Mouse (Mus musculus): ENCODE measurements at regions not wholly inside any gene's neighbourhood (a gene's known extent, or its start where the extent isn't known, plus 50 kb on each side); places are given as distances from the start of the nearest gene placed in this dataset.

DNA sequence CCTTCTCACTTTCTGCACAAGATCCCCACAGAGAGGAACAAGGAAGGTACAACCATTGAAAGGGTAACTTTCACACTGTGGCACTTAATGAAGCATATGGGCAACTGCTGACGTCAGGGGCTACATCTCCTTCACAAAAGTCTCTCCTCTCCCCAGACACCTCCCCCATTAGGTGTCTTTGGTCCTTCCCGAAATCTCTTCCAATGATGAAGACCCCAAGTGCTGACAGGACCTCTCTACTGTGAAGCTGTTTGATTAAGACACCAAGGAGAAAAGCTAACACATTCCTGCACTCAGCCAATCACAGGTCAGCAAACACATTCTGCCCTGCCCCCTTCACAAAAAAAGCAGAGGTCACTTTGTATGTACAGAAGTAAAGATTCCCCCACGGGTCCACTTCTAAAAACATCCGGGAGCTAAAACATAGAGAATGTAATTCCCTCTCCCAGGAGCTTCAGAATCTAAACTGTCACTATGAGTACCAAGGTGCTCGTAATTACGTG, 72.3 kb upstream of the Tln2 start:
- peaks cover 21% of the 10 kb centered on the region for H3K4me1 ChIP-seq (ENCODE audit: insufficient read depth, low read length)
- peak overlapping the region; percentile 99 for H3K4me2 ChIP-seq (replicated peaks; ENCODE audit: low read depth, low read length)
- no peak for ATAC-seq (ENCODE audit: low FRiP score, low TSS enrichment)
- H3K9ac ChIP-seq (replicated peaks; ENCODE audit: low read length) = peak overlapping the region; percentile 89
- 9% methylated on average over 6 of the region's 6 CpGs for WGBS
- H3K9me3 ChIP-seq (ENCODE audit: low read length) = no peaks in the 10 kb centered on the region
- H3K27me3 ChIP-seq (ENCODE audit: insufficient read depth, low read length) = peaks cover 25% of the 10 kb centered on the region
- no peak overlapping the region for H3K27ac ChIP-seq (ENCODE audit: low read length)
- peak overlapping the region; percentile 92 for H3K4me3 ChIP-seq (ENCODE audit: low read length)
- no peaks in the 10 kb centered on the region for H3K36me3 ChIP-seq (ENCODE audit: insufficient read depth, low read length)

GRCm38 (mm10) chr9:67632521-67633025, 73.1 kb upstream of the Tln2 start:
- H3K27me3 ChIP-seq (ENCODE audit: insufficient read depth, low read length) = peaks cover 25% of the 10 kb centered on the region
- H3K36me3 ChIP-seq (ENCODE audit: insufficient read depth, low read length) = no peaks in the 10 kb centered on the region
- peaks cover 15% of the 10 kb centered on the region for H3K4me1 ChIP-seq (ENCODE audit: insufficient read depth, low read length)
- no peak overlapping the region for H3K27ac ChIP-seq (ENCODE audit: low read length)
- H3K9ac ChIP-seq (replicated peaks; ENCODE audit: low read length) = peak overlapping the region; percentile 89
- peak overlapping the region; percentile 99 for H3K4me2 ChIP-seq (replicated peaks; ENCODE audit: low read depth, low read length)
- no peaks in the 10 kb centered on the region for H3K9me3 ChIP-seq (ENCODE audit: low read length)
- peak; percentile 73 for ATAC-seq (ENCODE audit: low FRiP score, low TSS enrichment)
- peak overlapping the region; percentile 92 for H3K4me3 ChIP-seq (ENCODE audit: low read length)
- whole genome bisulfite sequencing = under 1% methylated on average over 40 of the region's 40 CpGs

GRCm38 (mm10) chr9:67633026-67633741, 73.7 kb upstream of the Tln2 start:
- ATAC-seq (ENCODE audit: low FRiP score, low TSS enrichment) = peak; percentile 62
- under 1% methylated on average over 49 of the region's 50 CpGs for WGBS
- H3K9ac ChIP-seq (replicated peaks; ENCODE audit: low read length) = peak overlapping the region; percentile 89
- peaks cover 15% of the 10 kb centered on the region for H3K4me1 ChIP-seq (ENCODE audit: insufficient read depth, low read length)
- no peaks in the 10 kb centered on the region for H3K9me3 ChIP-seq (ENCODE audit: low read length)
- peaks cover 25% of the 10 kb centered on the region for H3K27me3 ChIP-seq (ENCODE audit: insufficient read depth, low read length)
- peak overlapping the region; percentile 92 for H3K4me3 ChIP-seq (ENCODE audit: low read length)
- H3K4me2 ChIP-seq (replicated peaks; ENCODE audit: low read depth, low read length) = peak overlapping the region; percentile 99
- H3K36me3 ChIP-seq (ENCODE audit: insufficient read depth, low read length) = no peaks in the 10 kb centered on the region
- peak overlapping the region; percentile 73; the same call in 1 of the 2 replicates for H3K27ac ChIP-seq (ENCODE audit: low read length)

DNA sequence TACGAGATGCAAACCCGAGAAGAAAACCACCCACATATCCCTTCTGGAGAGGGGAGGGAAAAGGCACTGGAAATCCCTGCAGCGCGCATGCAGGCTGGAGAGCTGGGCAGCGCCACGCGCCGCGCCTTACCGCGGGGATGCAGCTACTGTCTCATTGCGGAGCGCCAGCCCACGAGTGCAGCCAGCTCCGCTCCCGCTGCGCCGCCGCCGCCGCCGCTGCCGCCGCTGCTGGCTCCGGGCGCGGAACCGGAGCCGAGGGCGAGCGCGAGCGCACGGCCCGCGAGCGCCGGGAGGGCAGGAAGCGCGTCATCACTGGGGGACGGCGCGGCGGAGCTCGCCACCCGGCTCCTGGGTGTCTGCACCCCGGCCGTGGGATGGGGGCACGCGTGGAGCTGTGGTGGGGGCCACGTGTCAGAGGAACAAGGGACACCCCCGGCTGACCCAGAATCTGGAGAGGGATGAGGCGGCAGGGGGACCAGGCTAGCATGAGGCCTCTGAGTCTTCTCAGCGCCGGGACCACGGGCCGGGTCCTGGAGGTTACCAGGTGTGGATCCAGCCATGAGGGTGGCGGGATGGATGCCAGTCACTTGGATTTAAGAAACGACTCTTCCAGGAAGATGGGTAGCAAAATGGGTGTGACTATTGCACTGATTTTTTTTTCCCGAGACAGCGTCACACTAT, 74.4 kb upstream of the Tln2 start:
- Histone ChIP-seq H3K9ac (replicated peaks; ENCODE audit: low read length) (peak overlapping the region; percentile 89), H3K4me1 (ENCODE audit: insufficient read depth, low read length) (peaks cover 15% of the 10 kb centered on the region), H3K27ac (ENCODE audit: low read length) (peak overlapping the region; percentile 73), H3K27me3 (ENCODE audit: insufficient read depth, low read length) (peaks cover 25% of the 10 kb centered on the region), H3K4me2 (replicated peaks; ENCODE audit: low read depth, low read length) (peak overlapping the region; percentile 99), H3K9me3 (ENCODE audit: low read length) (no peaks in the 10 kb centered on the region), H3K36me3 (ENCODE audit: insufficient read depth, low read length) (no peaks in the 10 kb centered on the region), H3K4me3 (ENCODE audit: low read length) (peak overlapping the region; percentile 92)
- under 1% methylated on average over 55 of the region's 61 CpGs for WGBS
- peak; percentile 83 for ATAC-seq (ENCODE audit: low FRiP score, low TSS enrichment)

- no peaks in the 10 kb centered on the region for H3K4me1 ChIP-seq (ENCODE audit: insufficient read depth, low read length)
- H3K9ac ChIP-seq (replicated peaks; ENCODE audit: low read length) = no peak overlapping the region
- ATAC-seq (ENCODE audit: low FRiP score, low TSS enrichment) = no peak
- H3K27ac ChIP-seq (ENCODE audit: low read length) = no peak overlapping the region
- no peak overlapping the region for H3K4me2 ChIP-seq (replicated peaks; ENCODE audit: low read depth, low read length)
- H3K36me3 ChIP-seq (ENCODE audit: insufficient read depth, low read length) = no peaks in the 10 kb centered on the region
- H3K27me3 ChIP-seq (ENCODE audit: insufficient read depth, low read length) = no peaks in the 10 kb centered on the region; the same call in 1 of the 2 replicates
- WGBS = 94% methylated on average over 2 of the region's 2 CpGs
- no peak overlapping the region for H3K4me3 ChIP-seq (ENCODE audit: low read length)
- no peaks in the 10 kb centered on the region for H3K9me3 ChIP-seq (ENCODE audit: low read length)
Measured at GRCm38 (mm10) chr9:67646820-67647219, 87.3 kb upstream of the Tln2 start.

DNA sequence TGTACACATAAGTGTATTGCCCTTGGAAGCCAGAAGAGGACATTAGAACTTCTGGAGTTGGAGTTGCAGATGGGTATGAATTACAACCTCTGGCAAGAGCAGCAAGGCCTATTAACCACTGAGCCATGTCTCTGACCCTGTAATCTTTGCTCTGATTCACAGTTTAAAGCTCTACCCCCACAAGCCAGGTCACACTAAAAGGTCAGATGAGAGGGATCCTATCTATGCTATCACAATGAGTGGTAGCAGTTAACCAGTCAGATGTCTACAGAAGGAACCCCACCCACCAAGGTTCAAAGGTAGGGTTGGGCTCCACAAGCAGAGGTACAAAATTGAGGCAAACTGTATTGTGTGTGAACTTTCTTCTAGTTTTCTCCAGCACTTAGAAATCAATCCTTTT, 94.5 kb upstream of the C2cd4b start:
- no peak overlapping the region for H3K4me3 ChIP-seq (ENCODE audit: low read length)
- no peak overlapping the region for H3K9ac ChIP-seq (replicated peaks; ENCODE audit: low read length)
- no peaks in the 10 kb centered on the region for H3K4me1 ChIP-seq (ENCODE audit: insufficient read depth, low read length)
- no peak overlapping the region for H3K27ac ChIP-seq (ENCODE audit: low read length)
- no peak overlapping the region for H3K4me2 ChIP-seq (replicated peaks; ENCODE audit: low read depth, low read length)
- H3K36me3 ChIP-seq (ENCODE audit: insufficient read depth, low read length) = no peaks in the 10 kb centered on the region
- no peaks in the 10 kb centered on the region for H3K9me3 ChIP-seq (ENCODE audit: low read length)
- H3K27me3 ChIP-seq (ENCODE audit: insufficient read depth, low read length) = no peaks in the 10 kb centered on the region
- no peak for ATAC-seq (ENCODE audit: low FRiP score, low TSS enrichment)

- H3K4me2 ChIP-seq (replicated peaks; ENCODE audit: low read depth, low read length) = 0 out of 2 replicates have a peak overlapping the region, but pooled peaks have one; percentile 20
- no peaks in the 10 kb centered on the region for H3K4me1 ChIP-seq (ENCODE audit: insufficient read depth, low read length)
- no peak overlapping the region for H3K27ac ChIP-seq (ENCODE audit: low read length)
- no peaks in the 10 kb centered on the region for H3K36me3 ChIP-seq (ENCODE audit: insufficient read depth, low read length)
- H3K4me3 ChIP-seq (ENCODE audit: low read length) = no peak overlapping the region
- H3K27me3 ChIP-seq (ENCODE audit: insufficient read depth, low read length) = no peaks in the 10 kb centered on the region
- ATAC-seq (ENCODE audit: low FRiP score, low TSS enrichment) = 0 out of 2 replicates have a peak, but pooled peaks have one; percentile 54
- no peak overlapping the region for H3K9ac ChIP-seq (replicated peaks; ENCODE audit: low read length)
- 41% methylated on average over 12 of the region's 12 CpGs for WGBS
- H3K9me3 ChIP-seq (ENCODE audit: low read length) = no peaks in the 10 kb centered on the region
Measured at GRCm38 (mm10) chr9:67670261-67671020, 88.8 kb upstream of the C2cd4b start.

- H3K4me2 ChIP-seq (replicated peaks; ENCODE audit: low read depth, low read length) = no peak overlapping the region
- no peaks in the 10 kb centered on the region for H3K36me3 ChIP-seq (ENCODE audit: insufficient read depth, low read length)
Measured at GRCm38 (mm10) chr9:67676906-67677305, 82.3 kb upstream of the C2cd4b start.

GRCm38 (mm10) chr9:67683367-67683766, 75.9 kb upstream of the C2cd4b start:
- WGBS = 8% methylated on average over 7 of the region's 7 CpGs
- H3K36me3 ChIP-seq (ENCODE audit: insufficient read depth, low read length) = 0 out of 2 replicates have a peak, but pooled peaks cover 6% of the 10 kb centered on the region
- H3K27me3 ChIP-seq (ENCODE audit: insufficient read depth, low read length) = no peaks in the 10 kb centered on the region
- no peak overlapping the region for H3K4me3 ChIP-seq (ENCODE audit: low read length)
- H3K27ac ChIP-seq (ENCODE audit: low read length) = no peak overlapping the region
- no peaks in the 10 kb centered on the region for H3K4me1 ChIP-seq (ENCODE audit: insufficient read depth, low read length)
- ATAC-seq (ENCODE audit: low FRiP score, low TSS enrichment) = no peak
- no peak overlapping the region for H3K4me2 ChIP-seq (replicated peaks; ENCODE audit: low read depth, low read length)
- no peak overlapping the region for H3K9ac ChIP-seq (replicated peaks; ENCODE audit: low read length)
- peaks cover 12% of the 10 kb centered on the region for H3K9me3 ChIP-seq (ENCODE audit: low read length)

More at GRCm38 (mm10) chr9:67676906-67677305, 82.3 kb upstream of the C2cd4b start:
- Histone ChIP-seq H3K27me3 (ENCODE audit: insufficient read depth, low read length) (no peaks in the 10 kb centered on the region), H3K27ac (ENCODE audit: low read length) (no peak overlapping the region), H3K9me3 (ENCODE audit: low read length) (no peaks in the 10 kb centered on the region), H3K4me3 (ENCODE audit: low read length) (no peak overlapping the region), H3K4me1 (ENCODE audit: insufficient read depth, low read length) (no peaks in the 10 kb centered on the region), H3K9ac (replicated peaks; ENCODE audit: low read length) (no peak overlapping the region)
- no peak for ATAC-seq (ENCODE audit: low FRiP score, low TSS enrichment)
- 36% methylated on average over 1 of the region's 1 CpGs for WGBS
